Mouse (Mus musculus) T-helper 17 cell (primary cell): ENCODE data around the gene Exoc3l2.

ENCODE experiments used
- in situ Hi-C, 2 experiments: fragments of 300-600 bp; cut with MboI, MseI; formaldehyde crosslinking; loops; 1 replicate in 1 of 2; 2 replicates in 1 of 2; pipeline ENCODE4 v1.15.1; 2025; ENCODE audit warnings: high pct_unique_total_duplicates in 2 of 2

The Exoc3l2 gene

DNA sequence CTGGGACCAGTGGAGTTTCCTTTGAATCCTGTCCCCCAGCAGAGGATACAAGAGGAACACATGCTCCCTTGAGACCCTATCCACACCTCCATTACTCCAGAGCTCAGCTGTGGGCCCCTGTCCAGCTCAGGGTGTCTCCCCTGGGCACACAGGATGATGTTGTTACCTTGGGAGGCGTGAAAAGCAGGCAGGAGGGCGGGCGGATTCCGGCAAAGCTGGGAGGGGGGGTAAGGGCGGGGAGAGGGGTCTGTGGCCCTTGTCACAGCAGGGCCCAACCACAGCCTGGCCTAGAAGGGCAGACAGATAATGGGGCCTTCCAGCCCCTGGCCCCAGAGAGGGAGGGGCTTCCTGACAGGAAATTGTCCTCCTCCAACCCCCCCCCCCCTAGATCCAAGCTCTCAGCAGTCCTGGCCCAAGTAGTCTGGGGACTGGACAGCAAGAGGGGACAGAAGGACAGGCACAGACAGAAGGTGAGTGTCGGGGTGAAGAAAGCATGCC is at the start of gene Exoc3l2:
Gene Exoc3l2 (plus strand): TSS at position 448 of the 498 bp plus-strand sequence.
- in situ Hi-C loops, result no loop called here

DNA sequence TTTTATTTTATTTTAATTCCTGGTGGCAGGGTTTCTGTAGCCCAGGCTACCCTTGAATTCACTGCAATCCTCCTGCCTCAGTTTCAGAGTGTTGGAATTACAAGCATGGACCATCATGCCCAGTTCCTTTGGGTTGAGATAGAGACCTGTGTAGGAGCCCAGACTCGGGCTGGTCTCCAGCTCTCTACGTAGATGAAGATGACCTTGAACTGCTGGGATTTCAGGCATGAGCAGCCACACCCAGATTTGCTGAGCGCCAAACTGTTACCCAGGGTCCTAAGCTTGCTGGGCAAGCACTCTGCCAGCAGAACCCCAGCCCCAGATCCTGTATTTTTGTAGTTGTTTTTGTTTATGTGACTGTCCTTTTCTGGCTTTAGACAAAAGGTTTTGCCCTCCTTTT is 49.6 kb upstream of the Exoc3l2 start:
- in situ Hi-C loops, result no loop called here

DNA sequence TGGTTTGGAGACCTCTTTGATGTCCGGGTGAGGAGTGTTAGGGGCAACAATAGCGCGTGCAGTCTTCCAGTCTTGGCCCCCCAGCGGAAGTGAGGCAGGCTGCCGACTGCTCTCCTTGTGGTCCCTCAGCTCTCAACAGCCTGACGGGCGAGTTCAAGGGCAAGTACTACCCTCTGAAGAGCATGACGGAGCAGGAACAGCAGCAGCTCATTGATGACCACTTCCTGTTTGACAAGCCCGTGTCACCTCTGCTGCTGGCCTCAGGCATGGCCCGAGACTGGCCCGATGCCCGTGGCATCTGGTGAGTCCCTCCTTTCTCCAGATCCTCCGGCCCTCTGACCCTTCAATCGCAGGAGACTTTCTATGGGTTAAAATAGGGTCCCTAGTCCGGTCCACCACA is 46.5 kb upstream of the Exoc3l2 start:
- in situ Hi-C loops, result no loop called here

DNA sequence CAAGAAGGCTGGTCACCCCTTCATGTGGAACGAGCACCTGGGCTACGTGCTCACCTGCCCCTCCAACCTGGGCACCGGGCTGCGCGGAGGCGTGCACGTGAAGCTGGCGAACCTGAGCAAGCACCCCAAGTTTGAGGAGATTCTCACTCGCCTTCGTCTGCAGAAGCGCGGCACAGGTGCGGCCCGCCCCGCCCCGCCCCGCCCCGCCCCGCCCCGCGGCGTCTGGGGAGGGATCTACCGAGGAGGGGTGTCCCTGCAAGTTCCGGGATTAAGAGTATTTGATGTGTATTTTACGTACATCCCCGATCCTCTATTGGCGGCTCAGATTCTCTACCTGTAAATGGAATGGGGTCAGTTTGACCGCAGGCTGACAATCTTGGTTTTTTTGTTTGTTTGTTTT is 43.0 kb upstream of the Exoc3l2 start:
- in situ Hi-C loops, result no loop called here

DNA sequence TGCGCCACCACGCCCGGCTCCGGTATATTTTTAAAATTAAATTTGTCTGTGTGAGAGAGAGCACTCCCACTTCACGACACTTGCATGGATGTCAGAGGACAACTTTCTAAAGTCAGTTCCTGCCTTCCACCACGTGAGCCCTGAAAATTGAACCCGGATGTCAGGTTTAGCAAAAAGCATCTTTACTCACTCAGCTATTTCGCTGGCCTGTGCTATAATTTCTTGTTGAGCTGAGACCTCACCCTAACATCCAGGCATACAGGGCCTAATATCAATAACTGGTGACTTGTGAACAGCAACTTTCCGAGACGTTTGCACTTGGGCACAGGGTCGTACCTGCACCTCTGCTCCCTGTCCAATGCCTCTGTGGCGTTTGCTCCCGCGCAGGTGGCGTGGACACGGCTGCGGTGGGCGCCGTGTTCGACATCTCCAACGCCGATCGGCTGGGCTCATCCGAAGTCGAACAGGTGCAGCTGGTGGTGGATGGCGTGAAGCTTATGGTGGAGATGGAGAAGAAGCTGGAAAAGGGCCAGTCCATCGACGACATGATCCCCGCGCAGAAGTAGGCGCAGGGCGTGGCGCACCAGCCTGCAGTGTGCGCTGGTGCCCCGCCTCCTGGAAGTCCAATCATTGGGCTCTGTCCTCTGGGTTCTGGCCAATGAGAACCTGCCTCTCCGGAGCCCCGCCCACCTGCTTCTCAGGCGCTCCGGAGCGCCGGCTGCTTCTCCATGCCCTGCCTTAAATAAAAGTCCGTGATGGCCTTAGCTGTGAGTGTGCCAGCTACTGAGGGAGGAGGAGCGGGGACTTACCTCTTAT is 42.1 kb upstream of the Exoc3l2 start:
- in situ Hi-C loops, result no loop called here

DNA sequence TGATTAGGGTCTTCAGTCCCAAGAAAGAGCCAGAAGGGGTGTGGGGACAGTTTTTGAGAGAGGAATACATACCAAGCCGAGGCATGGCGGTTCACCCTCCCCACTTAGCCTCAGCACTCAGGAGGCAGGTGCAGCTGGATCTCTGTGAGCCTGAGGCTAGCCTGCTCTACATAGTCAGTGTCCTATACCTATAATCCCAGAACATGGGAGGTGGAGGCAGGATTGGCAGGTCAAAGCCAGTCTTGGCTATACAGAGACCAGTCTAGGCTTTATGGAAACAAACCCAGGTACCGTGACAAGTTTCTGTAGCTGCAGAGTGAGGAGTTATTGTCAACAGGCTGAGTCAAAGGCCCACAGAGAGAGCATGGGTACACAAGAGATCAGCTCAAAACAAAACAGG is 40.0 kb upstream of the Exoc3l2 start:
- in situ Hi-C loops, result no loop called here

DNA sequence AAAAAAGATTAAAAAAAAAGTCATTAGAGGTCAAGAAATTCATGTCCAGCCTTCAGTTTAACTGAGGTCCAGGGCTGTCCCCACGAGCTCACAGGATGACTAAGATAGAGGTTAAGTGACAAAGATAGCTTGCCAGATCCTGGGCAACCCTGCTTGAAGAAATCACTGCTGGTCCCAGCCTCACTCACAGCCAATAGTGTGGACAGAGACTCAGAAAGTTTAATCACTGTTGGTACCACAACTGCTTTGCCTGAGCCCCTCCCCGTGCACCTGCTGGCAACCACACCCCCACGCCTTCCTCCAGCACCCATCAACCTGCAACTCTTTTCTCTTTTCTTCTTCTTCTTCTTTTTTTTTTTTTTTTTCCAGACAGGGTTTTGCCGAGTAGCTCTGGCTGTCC is 39.1 kb upstream of the Exoc3l2 start:
- in situ Hi-C loops, result no loop called here

DNA sequence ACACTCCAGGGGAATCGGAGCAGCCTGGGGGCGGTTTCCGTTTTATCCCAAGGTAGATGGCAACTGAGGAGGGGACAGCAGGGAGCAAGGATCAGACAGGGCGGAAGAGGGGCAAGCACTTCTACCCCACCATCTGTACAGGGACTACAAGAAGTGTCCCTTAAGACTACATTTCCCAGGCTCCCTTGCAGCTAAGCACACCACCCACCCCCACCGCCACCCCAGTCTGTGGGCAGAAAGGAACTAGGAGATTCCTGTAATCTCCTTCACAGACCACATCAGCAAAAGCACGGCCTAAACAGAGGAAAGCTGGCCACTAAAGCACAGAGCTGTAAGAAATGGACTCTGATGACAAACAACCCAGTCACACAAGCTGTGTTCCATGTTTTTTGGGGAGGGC is 36.8 kb upstream of the Exoc3l2 start:
- in situ Hi-C loops, result no loop called here

DNA sequence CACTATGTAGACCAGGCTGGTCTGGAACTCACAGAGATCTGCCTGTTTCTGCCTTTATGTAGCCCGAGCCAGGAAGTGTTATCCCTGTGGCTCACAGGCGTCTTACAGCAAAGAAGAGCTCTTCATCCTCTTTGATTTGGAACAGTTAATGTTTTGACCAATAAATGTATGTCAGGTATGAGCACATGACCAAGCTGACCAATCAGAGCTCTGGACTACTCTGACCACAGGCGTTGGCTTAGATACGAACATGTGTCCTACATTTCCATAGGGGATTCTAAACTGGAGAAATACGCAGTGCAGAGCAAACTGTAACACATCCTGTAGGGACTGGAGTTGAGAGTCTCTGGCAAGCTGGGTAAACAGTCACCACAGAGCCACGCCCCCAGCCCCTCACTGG is 36.2 kb upstream of the Exoc3l2 start:
- in situ Hi-C loops, result no loop called here

DNA sequence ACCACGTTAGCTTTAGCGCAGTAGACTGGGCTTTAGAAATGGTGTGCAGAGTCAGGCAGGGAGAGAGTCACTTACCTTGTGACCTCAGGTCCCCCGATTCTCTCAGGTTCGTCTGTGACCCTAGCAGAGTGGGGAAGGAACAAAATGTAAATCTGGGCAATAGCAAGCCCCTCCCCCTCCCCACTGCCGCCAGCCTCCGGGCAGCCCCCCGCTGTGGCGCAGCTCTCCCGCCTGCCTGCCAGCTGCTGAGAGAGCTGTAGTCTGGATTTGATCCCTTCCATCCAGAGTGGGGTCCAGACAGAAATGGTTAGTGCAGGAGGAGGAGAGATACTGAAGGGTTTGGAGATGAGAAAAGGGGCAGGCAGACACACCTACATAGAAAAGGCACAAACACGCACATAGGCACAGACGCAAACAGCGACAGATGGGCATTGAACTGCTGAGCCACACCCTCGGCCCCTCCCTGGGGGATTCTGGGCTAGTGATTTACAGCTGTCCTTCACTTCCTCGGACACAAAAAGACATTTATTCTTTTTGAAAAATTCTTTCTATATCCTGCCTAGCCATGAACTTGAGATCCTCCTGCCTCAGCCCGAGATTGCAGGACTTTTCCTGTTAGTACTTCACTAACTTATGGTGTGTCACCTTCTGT is 35.0 kb upstream of the Exoc3l2 start:
- in situ Hi-C loops, result no loop called here

DNA sequence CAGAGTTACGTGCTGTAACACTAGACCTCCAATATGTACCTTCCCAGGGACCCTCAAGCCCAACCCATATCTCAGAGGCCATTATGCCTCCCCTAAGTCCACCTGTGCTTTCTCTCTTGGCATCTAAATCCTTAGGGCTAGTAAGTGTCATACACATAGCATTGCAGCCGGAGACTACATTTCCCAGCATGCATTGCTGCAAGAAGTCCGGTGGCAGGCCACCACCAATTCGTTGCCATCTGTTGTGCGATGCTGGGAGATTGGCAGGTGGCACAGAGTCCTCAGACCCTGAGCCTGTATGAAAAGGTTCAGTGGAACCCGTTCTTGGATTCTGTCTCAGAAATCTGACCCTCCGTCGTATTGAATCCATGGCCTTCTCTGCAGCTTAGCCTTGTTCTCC is 33.4 kb upstream of the Exoc3l2 start:
- in situ Hi-C loops, result no loop called here

DNA sequence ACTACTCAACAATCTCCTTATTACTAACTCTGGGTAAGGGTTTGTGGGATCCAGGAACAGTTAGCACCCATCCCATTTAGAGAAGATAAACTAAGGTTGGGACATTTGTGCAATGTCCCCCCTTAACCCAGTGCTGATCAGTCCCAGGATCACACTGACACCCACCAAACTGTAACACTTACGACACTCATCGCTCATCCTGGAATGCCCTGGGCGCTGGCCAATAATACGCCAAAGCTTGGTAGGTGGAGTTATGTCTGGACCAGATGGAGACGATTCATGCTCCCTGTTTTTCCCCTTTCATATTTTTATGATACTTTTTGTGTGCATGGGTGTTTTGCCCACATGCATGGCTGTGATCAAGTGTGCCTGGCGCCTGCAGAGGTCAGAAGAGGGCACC is 32.7 kb upstream of the Exoc3l2 start:
- in situ Hi-C loops, result no loop called here

DNA sequence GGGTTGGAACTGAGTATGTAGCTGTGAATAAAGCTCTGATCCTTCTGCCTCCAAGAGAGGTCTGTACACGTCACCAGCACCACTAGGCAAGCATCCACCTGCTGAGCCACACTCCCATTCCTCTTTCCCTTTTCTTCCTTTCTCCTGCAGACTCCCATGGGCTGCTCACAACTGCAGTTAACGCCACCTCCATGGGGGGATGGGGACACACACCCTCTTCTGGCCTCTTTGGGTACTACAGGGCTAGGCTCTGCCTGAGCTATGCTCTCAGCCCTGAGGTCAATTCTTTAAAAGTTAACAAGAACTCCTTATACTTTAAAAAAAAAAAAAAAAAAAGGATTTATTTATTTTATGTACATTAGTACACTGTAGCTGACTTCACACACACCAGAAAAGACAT is 30.7 kb upstream of the Exoc3l2 start:
- in situ Hi-C loops, result no loop called here

DNA sequence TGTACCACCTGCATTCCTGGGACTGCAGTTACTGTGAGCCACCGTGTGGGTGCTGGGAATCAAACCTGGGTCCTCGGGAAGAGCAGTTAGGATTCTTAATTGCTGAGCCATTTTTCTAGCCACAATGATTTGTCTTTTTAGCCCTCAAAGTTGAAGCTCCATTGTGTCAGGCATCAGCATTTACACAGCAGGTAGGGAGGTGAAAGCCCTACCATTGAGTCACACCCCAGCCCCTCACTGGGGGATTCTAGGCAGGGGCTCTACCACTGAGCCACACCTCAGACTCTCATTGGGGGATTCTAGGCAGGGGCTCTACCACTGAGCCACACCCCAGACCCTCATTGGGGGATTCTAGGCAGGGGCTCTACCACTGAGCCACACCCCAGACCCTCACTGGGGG is 26.9 kb upstream of the Exoc3l2 start:
- in situ Hi-C loops, result no loop called here

DNA sequence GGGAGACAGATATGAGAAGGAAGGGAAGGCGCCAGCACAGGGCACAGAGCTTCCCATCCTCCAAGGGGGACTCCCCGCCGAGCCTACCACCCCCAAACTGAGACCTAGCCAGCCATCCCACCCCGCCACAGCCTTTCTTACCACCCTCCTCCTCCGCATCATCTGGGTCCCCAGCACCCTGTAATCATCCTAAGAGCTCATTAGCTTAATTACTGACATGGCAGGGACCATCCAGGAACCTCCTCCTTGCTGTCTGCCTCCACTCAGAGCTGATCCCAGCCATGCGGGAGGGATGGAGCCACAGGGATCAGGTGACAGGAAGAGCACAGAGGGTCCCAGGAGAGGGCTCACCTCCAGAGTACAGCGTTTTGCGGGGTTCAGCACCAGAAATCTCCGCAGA is 26.1 kb upstream of the Exoc3l2 start:
- in situ Hi-C loops, result no loop called here

DNA sequence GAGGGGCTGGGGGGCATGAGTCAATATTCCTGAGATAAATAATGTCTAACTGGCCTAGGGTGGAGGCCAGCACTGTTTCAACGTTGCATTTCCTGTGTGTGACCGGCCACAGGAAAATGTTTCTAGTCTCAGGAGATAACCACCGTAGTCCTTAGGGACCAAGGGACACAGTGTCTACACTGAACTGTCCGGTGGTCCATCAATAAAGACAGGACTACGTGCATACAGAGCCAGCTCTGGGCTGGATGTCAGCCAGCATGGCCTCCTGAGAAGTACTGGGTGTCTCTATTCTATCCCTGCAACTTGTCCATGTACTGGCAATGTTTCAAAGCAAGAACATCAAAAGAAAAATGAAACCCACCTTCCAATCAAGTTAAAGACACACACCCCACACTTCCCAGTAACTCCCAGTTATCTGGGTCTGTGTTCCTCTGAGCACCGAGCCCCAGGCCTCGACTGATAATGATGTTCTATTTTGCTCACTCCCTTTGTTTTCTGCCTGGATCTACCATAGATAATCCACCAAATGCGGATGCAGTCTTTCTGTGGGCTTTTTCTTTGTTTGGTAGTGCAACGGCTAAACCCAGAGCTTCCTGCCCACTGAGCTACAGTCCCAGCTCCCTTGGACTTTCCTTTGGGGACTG is 21.6 kb upstream of the Exoc3l2 start:
- in situ Hi-C loops, result no loop called here

DNA sequence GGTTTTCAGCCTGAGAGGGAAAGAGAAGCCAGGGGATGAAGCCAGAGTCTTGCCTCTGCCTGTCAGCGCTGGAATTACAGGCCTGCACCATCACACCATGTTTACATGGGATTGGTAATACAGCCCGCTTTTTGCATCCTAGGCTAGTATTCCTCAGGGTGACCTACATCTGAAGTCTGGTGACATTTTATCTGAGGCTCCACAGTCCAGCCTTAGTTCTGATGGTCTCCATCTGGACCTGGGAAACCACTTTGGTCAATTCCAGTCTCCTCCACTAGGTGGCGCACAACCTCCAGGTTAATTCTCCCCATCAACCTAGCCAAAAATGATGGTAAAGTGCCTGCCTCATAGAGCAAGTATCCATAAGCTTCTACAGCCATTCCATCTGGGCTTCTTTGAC is 19.8 kb upstream of the Exoc3l2 start:
- in situ Hi-C loops, result no loop called here

DNA sequence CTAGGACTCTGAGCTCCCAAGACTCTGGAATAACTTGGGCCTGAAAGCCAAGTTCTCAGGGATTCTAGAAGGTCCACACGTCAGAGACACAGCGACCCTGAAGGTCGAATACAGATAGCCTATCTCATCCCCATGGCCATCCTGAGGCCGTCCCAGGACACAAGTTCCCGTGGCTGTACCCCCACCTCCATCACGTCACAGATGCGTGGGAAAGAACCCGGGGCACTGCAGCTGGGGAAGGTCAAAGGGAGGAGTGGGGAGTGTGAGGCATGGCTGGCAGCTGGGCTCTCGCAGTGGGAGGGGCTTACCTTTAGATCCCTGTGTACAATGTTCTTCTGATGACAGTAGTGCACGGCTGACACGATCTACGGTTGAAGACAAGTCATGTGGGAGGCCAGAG is 18.3 kb upstream of the Exoc3l2 start:
- in situ Hi-C loops, result no loop called here

DNA sequence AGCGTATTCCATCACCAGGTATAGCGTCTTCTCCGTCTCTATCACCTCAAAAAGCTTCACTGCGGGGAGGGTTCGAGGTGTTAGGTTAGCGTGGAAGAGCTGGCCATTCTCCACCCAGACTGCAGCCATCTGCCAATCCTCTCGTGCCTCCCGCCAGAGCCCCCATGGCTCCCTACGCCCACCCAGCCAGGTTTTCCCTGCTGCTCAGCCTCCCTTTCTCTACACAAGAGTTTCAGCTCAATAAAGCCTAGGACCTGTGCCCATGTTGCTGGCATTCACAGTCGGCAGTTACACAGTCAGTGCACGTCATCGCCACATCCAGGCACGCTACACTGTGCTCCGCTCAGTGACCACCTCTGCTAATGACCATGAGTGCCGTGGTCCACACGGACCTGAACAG is 15.4 kb upstream of the Exoc3l2 start:
- in situ Hi-C loops, result no loop called here

DNA sequence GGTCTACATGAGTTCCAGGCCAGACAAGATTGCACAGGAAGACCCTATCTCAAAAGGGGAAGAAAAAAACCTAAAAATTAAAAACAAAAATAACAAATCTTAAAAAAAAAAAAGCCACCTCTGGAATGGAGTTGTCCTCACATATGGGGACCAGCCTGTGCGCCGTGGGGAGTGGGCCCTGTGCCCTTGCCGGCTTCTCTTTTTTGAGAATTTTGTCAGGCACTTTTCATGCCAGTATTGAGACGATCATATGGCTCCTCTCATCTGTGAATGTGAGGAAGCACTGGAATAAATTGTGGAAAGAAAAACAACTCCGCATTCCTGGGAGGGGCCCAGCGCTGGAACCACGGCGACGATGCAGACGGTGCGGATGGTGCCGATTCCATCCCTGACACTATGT is 14.0 kb upstream of the Exoc3l2 start:
- in situ Hi-C loops, result no loop called here

DNA sequence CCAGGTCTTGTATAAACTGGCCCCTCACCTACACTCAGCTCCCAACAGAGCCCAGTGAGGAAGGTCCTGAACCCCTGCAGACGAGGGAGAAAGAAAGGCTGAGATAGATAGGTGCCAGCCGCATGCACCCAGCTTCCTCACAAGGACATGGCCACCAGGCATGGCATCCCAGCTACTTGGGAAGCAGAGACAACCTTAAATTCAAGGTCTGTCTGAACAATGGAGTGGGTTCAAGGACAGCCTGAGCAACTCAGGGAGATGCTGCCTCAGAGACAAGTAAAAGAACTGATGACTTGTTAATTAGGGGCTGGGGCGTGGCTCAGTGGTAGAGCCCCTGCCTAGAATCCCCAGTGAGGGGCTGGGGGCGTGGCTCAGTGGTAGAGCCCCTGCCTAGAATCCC is 7.9 kb upstream of the Exoc3l2 start:
- in situ Hi-C loops, result no loop called here

DNA sequence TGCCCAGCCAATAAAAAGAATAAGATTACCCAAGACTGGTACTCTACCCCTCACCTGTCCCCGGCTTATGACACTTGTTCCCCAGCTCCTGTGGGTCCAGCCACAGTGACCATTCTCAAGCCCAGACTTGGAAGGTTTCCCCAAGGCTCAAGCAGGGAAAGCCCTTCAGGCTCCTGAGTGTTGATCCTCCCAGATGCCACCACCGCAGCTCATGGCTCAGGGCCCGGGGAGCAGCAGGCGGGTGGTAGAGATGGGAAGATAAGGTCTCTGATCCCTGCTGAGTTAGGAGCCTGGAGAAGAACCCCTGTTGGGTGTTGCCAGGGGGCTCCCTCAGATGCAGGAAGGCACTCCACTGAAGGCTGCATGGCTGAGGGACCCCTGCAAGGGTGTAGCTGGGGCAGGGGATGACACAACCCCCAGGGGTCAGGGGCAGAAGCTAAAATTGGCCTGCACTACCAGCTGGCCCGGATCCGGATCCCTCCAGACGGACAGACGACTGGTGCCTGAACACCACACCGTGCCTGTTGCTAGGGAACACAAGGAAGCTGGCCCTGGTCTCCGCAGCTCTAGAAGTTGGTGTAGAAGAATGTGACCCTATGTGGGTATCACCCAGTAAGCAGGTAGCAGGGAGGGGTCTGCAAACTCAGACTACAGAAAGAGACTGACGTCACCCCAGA is 7.2 kb upstream of the Exoc3l2 start:
- in situ Hi-C loops, result no loop called here
